Mouse (Mus musculus): ENCODE data around the gene Amt. TPM values are rescaled to one million over a fixed set of nuclear protein-coding genes. Genes with fewer than 3 reads are reported as not detected.
"Not testable (repeated sequence)": the region's sequence is repeated elsewhere in the genome, so short reads cannot be mapped to it uniquely, and the experiment has no call there.

Amt gene
- total RNA-seq, 2 experiments from 2014 or later, result 2.4 to 3.1 TPM

- no peak for DNase-seq (ENCODE audit: low spot score in 2 of 2)
These were observed 17.8 kb upstream of the Amt start for GRCm38 (mm10) chr9:108278697-108279450.

GRCm38 (mm10) chr9:108280071-108280828 lies 16.4 kb upstream of the Amt start:
- DNase-seq (ENCODE audit: low spot score in 2 of 2), result peak; percentile 70 to 90

- peak in 1 of 2 experiments; percentile 72 for DNase-seq (ENCODE audit: low spot score in 2 of 2)
These were observed 12.2 kb upstream of the Amt start for GRCm38 (mm10) chr9:108284410-108284809.

GRCm38 (mm10) chr9:108287526-108288238 lies 9.0 kb upstream of the Amt start:
- not testable (repeated sequence) for DNase-seq (ENCODE audit: low spot score in 2 of 2)

GRCm38 (mm10) chr9:108289347-108289746 lies 7.3 kb upstream of the Amt start:
- no peak for DNase-seq (ENCODE audit: low spot score in 2 of 2)

GRCm38 (mm10) chr9:108290016-108290750 lies 6.5 kb upstream of the Amt start, which contains the start of gene Nicn1:
Gene Nicn1, plus strand, starts transcription at chr9:108290429.
- peak; percentile 55 to 86 for DNase-seq (ENCODE audit: low spot score in 2 of 2)

GRCm38 (mm10) chr9:108290773-108291172 lies 5.9 kb upstream of the Amt start:
- DNase-seq (ENCODE audit: low spot score in 2 of 2), result no peak

- DNase-seq (ENCODE audit: low spot score in 2 of 2), result no peak
These were observed 5.2 kb downstream of the Amt start for GRCm38 (mm10) chr9:108301853-108302252.

GRCm38 (mm10) chr9:108304716-108305115 lies 8.1 kb downstream of the Amt start:
- no peak for DNase-seq (ENCODE audit: low spot score in 2 of 2)

- DNase-seq (ENCODE audit: low spot score in 2 of 2), result no peak
These were observed 8.5 kb downstream of the Amt start for GRCm38 (mm10) chr9:108305170-108305569.

- peak; percentile 91 to 96 for DNase-seq (ENCODE audit: low spot score in 2 of 2)
These were observed 9.2 kb downstream of the Amt start, which contains the start of the genes Rhoa and Tcta for GRCm38 (mm10) chr9:108305629-108306520. Gene Rhoa, plus strand, starts transcription at chr9:108306129. Gene Tcta, minus strand, starts transcription at chr9:108306160.

GRCm38 (mm10) chr9:108306571-108306980 lies 9.9 kb downstream of the Amt start:
- DNase-seq (ENCODE audit: low spot score in 2 of 2), result peak; percentile 77 to 88

- no peak for DNase-seq (ENCODE audit: low spot score in 2 of 2)
These were observed 10.6 kb downstream of the Amt start for GRCm38 (mm10) chr9:108307021-108307807.

GRCm38 (mm10) chr9:108308141-108308540 lies 11.5 kb downstream of the Amt start:
- no peak for DNase-seq (ENCODE audit: low spot score in 2 of 2)

- DNase-seq (ENCODE audit: low spot score in 2 of 2), result no peak
These were observed 20.9 kb downstream of the Amt start for GRCm38 (mm10) chr9:108317572-108317971.

- no peak for DNase-seq (ENCODE audit: low spot score in 2 of 2)
These were observed 21.8 kb downstream of the Amt start for GRCm38 (mm10) chr9:108318462-108318861.

- not testable (repeated sequence) for DNase-seq (ENCODE audit: low spot score in 2 of 2)
These were observed 25.4 kb downstream of the Amt start for GRCm38 (mm10) chr9:108322054-108322453.

GRCm38 (mm10) chr9:108324784-108325183 lies 28.1 kb downstream of the Amt start:
- DNase-seq (ENCODE audit: low spot score in 2 of 2), result no peak

GRCm38 (mm10) chr9:108325811-108326210 lies 29.2 kb downstream of the Amt start:
- DNase-seq (ENCODE audit: low spot score in 2 of 2), result no peak

All from gastrocnemius, postnatal 4 days (tissue).